Mouse (Mus musculus) MEL (cell line): ENCODE measurements around the gene Cfap206. TPM values are rescaled to one million over a fixed set of nuclear protein-coding genes. Genes with fewer than 3 reads are reported as not detected.

Experiments used
- DNase-seq: peaks from one replicate; pipeline ENCODE4 v3.0.0; 2011; ENCODE audit warnings: low read depth, low spot score
- H3K27ac ChIP-seq: 2 replicates; pipeline ENCODE4 v1.5.1; 2012; ENCODE audit warnings: low read depth, mild to moderate bottlenecking, control low read depth, low read length, moderate library complexity; ENCODE audit not compliant: control insufficient read depth
- H3K27me3 ChIP-seq, 2 experiments: fragments of 150-350 bp in 1 of 2; sonication (generic) in 1 of 2; 2 replicates each; pipeline ENCODE4 v1.6.1; 2012; ENCODE audit warnings: low read length in 2 of 2, mild to moderate bottlenecking in 2 of 2, improper control_type of control experiment in 1 of 2, moderate library complexity in 1 of 2; ENCODE audit not compliant: insufficient read depth in 2 of 2, control insufficient read depth in 1 of 2
- H3K36me3 ChIP-seq, 2 experiments: 2 replicates each; pipeline ENCODE4 v1.6.1; 2012 to 2014; ENCODE audit warnings: low read length in 2 of 2, improper control_type of control experiment in 1 of 2, inconsistent platforms in 1 of 2, mild to moderate bottlenecking in 1 of 2; ENCODE audit not compliant: insufficient read depth in 2 of 2, control insufficient read depth in 1 of 2
- H3K4me1 ChIP-seq, 2 experiments: fragments of 150-350 bp in 1 of 2; sonication (generic) in 1 of 2; 2 replicates each; pipeline ENCODE4 v1.6.1; 2012; ENCODE audit warnings: low read length in 2 of 2, improper control_type of control experiment in 1 of 2, mild to moderate bottlenecking in 1 of 2; ENCODE audit not compliant: insufficient read depth in 2 of 2, control insufficient read depth in 1 of 2
- H3K4me3 ChIP-seq, 2 experiments: fragments of 150-350 bp in 1 of 2; sonication (generic) in 1 of 2; 2 replicates each; pipeline ENCODE4 v1.5.1; 2012; ENCODE audit warnings: low read depth in 2 of 2, low read length in 2 of 2, mild to moderate bottlenecking in 2 of 2, moderate library complexity in 2 of 2, control low read depth in 1 of 2, improper control_type of control experiment in 1 of 2; ENCODE audit not compliant: control insufficient read depth in 1 of 2, insufficient read depth in 1 of 2
- H3K79me2 ChIP-seq: 2 replicates; pipeline ENCODE4 v1.6.1; 2012; ENCODE audit warnings: mild to moderate bottlenecking, low read length, moderate library complexity; ENCODE audit not compliant: control insufficient read depth, poor library complexity, insufficient read depth
- H3K9ac ChIP-seq: 2 replicates; pipeline ENCODE4 v1.6.1; 2012; ENCODE audit warnings: low read depth, mild to moderate bottlenecking, control low read depth, low read length, moderate library complexity; ENCODE audit not compliant: control insufficient read depth, poor library complexity, severe bottlenecking
- H3K9me3 ChIP-seq: fragments of 150-350 bp; sonication (generic); replicated peaks from 2 replicates; pipeline ENCODE4 v1.6.1; 2012; ENCODE audit warnings: mild to moderate bottlenecking, low read length, improper control_type of control experiment, moderate library complexity; ENCODE audit not compliant: insufficient read depth
- BHLHE40 ChIP-seq: IDR thresholded peaks from 2 replicates; pipeline ENCODE4 v1.6.1; 2012; ENCODE audit warnings: low read depth, mild to moderate bottlenecking, inconsistent platforms, low read length, improper control_type of control experiment, borderline replicate concordance
- CHD2 ChIP-seq: IDR thresholded peaks from 2 replicates; pipeline ENCODE4 v1.6.1; 2011; ENCODE audit warnings: low read length, improper control_type of control experiment
- E2F4 ChIP-seq: IDR thresholded peaks from 2 replicates; pipeline ENCODE4 v1.6.1; 2011; ENCODE audit warnings: low read depth, low read length, improper control_type of control experiment, borderline replicate concordance
- ELF1 ChIP-seq: IDR thresholded peaks from 2 replicates; pipeline ENCODE4 v1.6.1; 2014; ENCODE audit warnings: low read depth, mild to moderate bottlenecking, inconsistent platforms, low read length, improper control_type of control experiment, moderate library complexity
- GATA1 ChIP-seq: IDR thresholded peaks from 2 replicates; pipeline ENCODE4 v1.6.1; 2011; ENCODE audit warnings: low read depth, low read length, improper control_type of control experiment
- JUND ChIP-seq: IDR thresholded peaks from 2 replicates; pipeline ENCODE4 v1.6.1; 2011; ENCODE audit warnings: low read depth, mild to moderate bottlenecking, improper control_type of control experiment, low read length
- KAT2A ChIP-seq: conservative IDR thresholded peaks from 2 replicates; pipeline ENCODE4 v1.6.1; 2012; ENCODE audit warnings: low read depth, low read length, improper control_type of control experiment, inconsistent platforms
- MAFK ChIP-seq: IDR thresholded peaks from 2 replicates; pipeline ENCODE4 v1.6.1; 2011; ENCODE audit warnings: low read depth, mild to moderate bottlenecking, low read length, improper control_type of control experiment, borderline replicate concordance
- MAX ChIP-seq: IDR thresholded peaks from 2 replicates; pipeline ENCODE4 v1.6.1; 2011; ENCODE audit warnings: low read length, improper control_type of control experiment
- MAZ ChIP-seq: IDR thresholded peaks from 2 replicates; pipeline ENCODE4 v1.6.1; 2012; ENCODE audit warnings: low read depth, mild to moderate bottlenecking, inconsistent platforms, low read length, improper control_type of control experiment
- MXI1 ChIP-seq: IDR thresholded peaks from 2 replicates; pipeline ENCODE4 v1.6.1; 2011; ENCODE audit warnings: mild to moderate bottlenecking, low read depth, low read length, improper control_type of control experiment
- NELFE ChIP-seq: IDR thresholded peaks from 2 replicates; pipeline ENCODE4 v1.6.1; 2011; ENCODE audit warnings: low read depth, low read length, improper control_type of control experiment
- POLR2AphosphoS5 ChIP-seq: IDR thresholded peaks from 2 replicates; pipeline ENCODE4 v1.6.1; 2012; ENCODE audit warnings: low read depth, borderline replicate concordance, mild to moderate bottlenecking, inconsistent platforms, low read length, moderate library complexity, mixed read lengths
- RAD21 ChIP-seq: IDR thresholded peaks from 2 replicates; pipeline ENCODE4 v1.6.1; 2011; ENCODE audit warnings: mild to moderate bottlenecking, low read depth, low read length, improper control_type of control experiment
- RCOR1 ChIP-seq: IDR thresholded peaks from 2 replicates; pipeline ENCODE4 v1.6.1; 2012; ENCODE audit warnings: low read depth, mild to moderate bottlenecking, inconsistent platforms, low read length, improper control_type of control experiment
- SIN3A ChIP-seq: IDR thresholded peaks from 2 replicates; pipeline ENCODE4 v1.6.1; 2012; ENCODE audit warnings: low read length, improper control_type of control experiment, inconsistent platforms
- TAL1 ChIP-seq: IDR thresholded peaks from 2 replicates; pipeline ENCODE4 v1.6.1; 2012; ENCODE audit warnings: mild to moderate bottlenecking, inconsistent platforms, low read length, moderate library complexity, mixed read lengths
- UBTF ChIP-seq: IDR thresholded peaks from 2 replicates; pipeline ENCODE4 v1.6.1; 2012; ENCODE audit warnings: low read depth, mild to moderate bottlenecking, inconsistent platforms, low read length, improper control_type of control experiment, moderate library complexity, borderline replicate concordance; ENCODE audit not compliant: insufficient read depth
- USF1 ChIP-seq: IDR thresholded peaks from 2 replicates; pipeline ENCODE4 v1.6.1; 2014; ENCODE audit warnings: low read depth, mild to moderate bottlenecking, inconsistent platforms, low read length, improper control_type of control experiment, moderate library complexity
- USF2 ChIP-seq, 2 experiments: IDR thresholded peaks; 2 replicates each; pipeline ENCODE4 v1.6.1; 2011 to 2012; ENCODE audit warnings: improper control_type of control experiment in 2 of 2, low read length in 2 of 2, borderline replicate concordance in 1 of 2, inconsistent platforms in 1 of 2, low read depth in 1 of 2, mild to moderate bottlenecking in 1 of 2; ENCODE audit not compliant: insufficient read depth in 1 of 2
- ZC3H11A ChIP-seq: IDR thresholded peaks from 2 replicates; pipeline ENCODE4 v1.6.1; 2012; ENCODE audit warnings: low read depth, mild to moderate bottlenecking, inconsistent platforms, low read length, improper control_type of control experiment
- ZKSCAN1 ChIP-seq: IDR thresholded peaks from 2 replicates; pipeline ENCODE4 v1.6.1; 2012; ENCODE audit warnings: low read depth, mild to moderate bottlenecking, inconsistent platforms, low read length, improper control_type of control experiment, moderate library complexity
- ZMIZ1 ChIP-seq: IDR thresholded peaks from 2 replicates; pipeline ENCODE4 v1.6.1; 2012; ENCODE audit warnings: low read depth, mild to moderate bottlenecking, inconsistent platforms, low read length, improper control_type of control experiment, moderate library complexity
- ZNF384 ChIP-seq: IDR thresholded peaks from 2 replicates; pipeline ENCODE4 v1.6.1; 2012; ENCODE audit warnings: low read depth, mild to moderate bottlenecking, inconsistent platforms, low read length, improper control_type of control experiment
- polyA plus RNA-seq, 2 experiments: library from polyadenylated mRNA; stranded (reverse) in 1 of 2; unstranded in 1 of 2; fragments of >175 nt in 1 of 2; fragments of >200 nt in 1 of 2; gene quantifications; 2 replicates each; pipeline versions ENCODE4 v1.2.1 to v1.2.4; 2012; ENCODE audit warnings: low replicate concordance in 2 of 2, low read depth in 1 of 2; ENCODE audit not compliant: insufficient read length in 2 of 2, insufficient read depth in 1 of 2, missing spikeins in 1 of 2
- total RNA-seq: library from RNA; depleted of rRNA; stranded (reverse); fragments of 300-350 nt; gene quantifications from 2 replicates; pipeline ENCODE4 v1.2.3, GENCODE M21; 2012

The Cfap206 gene
- total and polyA plus RNA-seq, 3 experiments: not detected

DNA sequence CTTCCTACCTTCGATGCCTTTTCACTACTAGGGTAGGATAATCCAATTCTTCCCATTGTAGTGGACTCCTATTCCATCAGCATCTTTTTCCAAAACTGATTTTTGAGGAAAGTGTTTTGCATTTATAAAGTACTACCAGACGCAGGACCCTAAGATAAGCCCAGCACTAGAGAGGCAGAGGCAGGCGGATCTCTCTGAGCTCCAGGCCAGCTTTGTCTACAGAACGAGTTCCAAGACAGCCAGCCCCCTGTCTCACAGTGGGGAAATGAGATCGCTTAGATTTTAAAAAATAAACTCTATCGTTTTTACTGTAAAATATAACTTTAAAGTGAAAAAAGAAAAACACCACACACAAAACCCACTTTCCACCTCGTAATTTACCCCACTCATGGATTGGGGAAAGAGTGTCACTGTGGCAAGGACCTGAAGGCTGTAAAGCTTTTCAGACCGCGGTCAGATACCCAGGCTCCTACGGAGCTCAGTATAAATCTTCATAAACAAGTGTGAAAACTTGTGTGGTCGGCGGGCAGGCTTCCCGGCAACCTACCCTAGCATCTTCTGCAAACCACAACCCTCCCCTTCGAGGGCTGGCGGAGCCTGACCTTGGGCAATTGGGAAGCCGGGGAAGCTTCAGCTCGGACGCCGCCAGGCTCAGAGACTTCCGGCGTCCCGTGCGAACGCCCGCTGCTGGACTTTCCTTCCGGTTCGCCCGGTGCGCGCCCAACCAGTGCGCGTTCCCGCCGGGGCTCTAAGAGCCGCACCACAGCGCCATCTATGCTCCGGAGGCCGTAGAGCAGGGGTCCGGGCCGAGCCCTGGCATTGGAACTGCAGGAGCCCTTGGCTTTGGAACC, 47.9 kb upstream of the Cfap206 start, which contains the start of gene Smim8 (continued):
- TF ChIP-seq ELF1 (peak; percentile 74), GATA1 (no peak), ZMIZ1 (0 out of 2 replicates have a peak, but pooled peaks have one; percentile 52), POLR2AphosphoS5 (no peak), RCOR1 (no peak), USF1 (no peak), CHD2 (no peak), MAX (no peak), JUND (no peak), RAD21 (no peak), MAFK (no peak), SIN3A (peak; percentile 57), TAL1 (no peak), ZNF384 (no peak), E2F4 (no peak), BHLHE40 (0 out of 2 replicates have a peak, but pooled peaks have one; percentile 8), ZC3H11A (no peak), MAZ (no peak), MXI1 (no peak; the same call in 1 of the 2 replicates)

DNA sequence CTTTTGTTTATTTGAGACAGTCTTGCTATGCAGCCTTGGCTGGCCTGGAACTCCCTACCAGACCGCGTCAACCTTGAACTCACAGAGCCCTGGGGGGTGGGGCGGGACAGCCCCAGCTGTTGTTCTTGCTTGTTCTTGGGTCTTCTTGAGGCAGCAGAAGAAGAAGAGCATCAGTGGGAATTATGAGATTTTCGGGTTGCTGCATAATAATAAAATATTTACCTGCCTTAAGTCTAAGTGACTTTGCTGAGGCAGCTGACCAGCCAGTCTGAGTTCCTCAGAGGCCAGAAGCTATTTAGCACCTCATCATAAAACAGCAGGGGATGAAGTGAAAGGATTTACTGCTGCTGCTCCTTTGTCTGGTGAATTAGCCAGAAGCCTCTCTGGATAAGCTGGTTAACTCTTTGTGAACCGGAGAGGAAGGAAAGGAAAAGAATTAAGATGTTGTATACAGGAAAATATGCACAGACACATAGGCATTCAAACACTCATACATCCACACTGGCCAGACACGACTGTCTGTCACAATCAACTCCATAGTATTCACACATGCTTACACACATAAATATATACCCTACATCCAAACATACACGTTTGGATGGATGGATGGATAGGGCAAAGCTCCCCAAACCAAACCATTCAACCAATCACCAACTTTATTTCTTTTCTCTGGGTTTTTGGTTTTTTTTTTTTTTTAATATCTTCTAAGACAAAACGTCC, 41.8 kb upstream of the Cfap206 start:
- no peak for DNase-seq
- Histone ChIP-seq H3K27ac (no peak overlapping the region), H3K27me3 (no peaks in the 10 kb centered on the region), H3K9me3 (no peaks in the 10 kb centered on the region), H3K4me3 (no peak overlapping the region), H3K9ac (no peak overlapping the region), H3K36me3 (no peaks in the 10 kb centered on the region), H3K79me2 (no peaks in the 10 kb centered on the region), H3K4me1 (peaks cover 0 to 2% of the 10 kb centered on the region in 2 experiments; a peak in 1 of 4 replicates)
- no peak for TF ChIP-seq UBTF
- TF ChIP-seq ZKSCAN1: no peak
- no peak for TF ChIP-seq ZMIZ1
- TF ChIP-seq KAT2A: no peak
- TF ChIP-seq USF2 (IDR thresholded peaks at IDR 0.05; ENCODE audit: borderline replicate concordance in 1 of 2, insufficient read depth in 1 of 2, low read depth in 1 of 2, low read length in 2 of 2): no peak
- no peak for TF ChIP-seq RAD21
- TF ChIP-seq GATA1: no peak
- no peak for TF ChIP-seq ELF1
- TF ChIP-seq NELFE: no peak
